Mouse (Mus musculus): ENCODE measurements at regions not wholly inside any gene's neighbourhood (a gene's known extent, or its start where the extent isn't known, plus 50 kb on each side); places are given as distances from the start of the nearest gene placed in this dataset.
A peak's percentile ranks its signal among the peaks of the same experiment; 100 is the strongest.

DNA sequence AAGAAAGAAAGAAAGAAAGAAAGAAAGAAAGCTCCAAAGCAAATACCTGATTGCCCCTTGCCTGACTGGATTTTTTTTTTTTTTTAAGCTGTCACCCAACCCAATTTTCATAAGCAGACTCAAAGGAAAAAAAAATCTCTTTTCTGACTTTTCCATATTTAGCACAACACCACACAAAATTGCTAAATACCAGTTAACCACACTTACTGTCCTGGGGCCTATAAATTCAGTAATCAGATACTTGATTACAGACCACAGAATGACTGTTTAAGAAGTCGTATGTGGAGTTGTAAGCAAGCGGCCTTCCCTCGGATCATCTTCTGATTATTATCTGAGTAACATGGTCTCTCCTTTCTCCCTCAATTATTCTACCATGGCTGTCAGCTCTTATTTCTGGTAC lies 263.3 kb upstream of the Gm15217 start:
- DNase-seq = no peak

DNA sequence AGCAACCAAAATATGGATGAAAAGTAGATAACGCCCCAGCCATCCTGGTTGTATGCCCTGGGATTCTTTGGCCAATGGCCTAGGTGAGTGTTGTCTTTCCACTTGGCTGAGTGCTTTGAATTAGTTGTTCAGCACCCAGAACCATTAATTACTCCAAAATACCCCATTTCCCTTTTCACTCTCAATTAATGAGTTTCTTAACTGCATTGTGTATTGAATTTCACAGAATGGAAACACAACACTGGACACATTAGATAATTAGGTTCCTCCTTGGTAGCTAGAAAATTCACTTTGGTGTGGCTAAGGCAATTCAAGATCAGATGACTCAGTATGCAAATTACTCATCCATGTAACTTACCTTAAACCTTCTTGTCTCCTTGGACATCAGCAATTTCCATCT lies 252.7 kb upstream of the Gm15217 start:
- no peak for DNase-seq

DNA sequence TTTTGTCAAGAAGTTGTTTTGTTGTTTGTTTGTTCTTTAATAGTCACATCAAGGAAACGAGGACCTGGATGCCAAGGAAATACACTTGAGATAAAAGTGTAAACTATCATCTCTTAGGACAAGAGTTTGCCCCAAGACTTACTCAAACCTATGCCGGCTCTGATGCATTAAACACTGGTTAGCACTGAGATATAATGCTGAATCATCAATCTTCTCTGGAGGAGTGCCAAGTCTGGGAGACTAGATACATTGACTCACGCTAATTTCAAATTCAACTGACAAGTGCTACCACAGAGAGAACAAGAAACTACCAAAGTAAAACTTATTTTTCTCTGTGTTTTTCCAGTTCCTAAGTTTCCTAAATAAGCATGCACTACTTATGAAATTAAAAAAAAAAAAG lies 249.5 kb upstream of the Gm15217 start:
- no peak for DNase-seq

GRCm38 (mm10) chr14:46144175-46144574 lies 235.0 kb upstream of the Gm15217 start:
- no peak for DNase-seq

GRCm38 (mm10) chr14:46144707-46145106 lies 234.5 kb upstream of the Gm15217 start:
- peak; percentile 51 for DNase-seq

- no peak for DNase-seq
Observed at GRCm38 (mm10) chr14:46145584-46145983, 233.6 kb upstream of the Gm15217 start.

GRCm38 (mm10) chr14:46149073-46149661 lies 230.0 kb upstream of the Gm15217 start:
- DNase-seq = no peak

GRCm38 (mm10) chr14:46158741-46159140 lies 220.5 kb upstream of the Gm15217 start:
- no peak for DNase-seq

DNA sequence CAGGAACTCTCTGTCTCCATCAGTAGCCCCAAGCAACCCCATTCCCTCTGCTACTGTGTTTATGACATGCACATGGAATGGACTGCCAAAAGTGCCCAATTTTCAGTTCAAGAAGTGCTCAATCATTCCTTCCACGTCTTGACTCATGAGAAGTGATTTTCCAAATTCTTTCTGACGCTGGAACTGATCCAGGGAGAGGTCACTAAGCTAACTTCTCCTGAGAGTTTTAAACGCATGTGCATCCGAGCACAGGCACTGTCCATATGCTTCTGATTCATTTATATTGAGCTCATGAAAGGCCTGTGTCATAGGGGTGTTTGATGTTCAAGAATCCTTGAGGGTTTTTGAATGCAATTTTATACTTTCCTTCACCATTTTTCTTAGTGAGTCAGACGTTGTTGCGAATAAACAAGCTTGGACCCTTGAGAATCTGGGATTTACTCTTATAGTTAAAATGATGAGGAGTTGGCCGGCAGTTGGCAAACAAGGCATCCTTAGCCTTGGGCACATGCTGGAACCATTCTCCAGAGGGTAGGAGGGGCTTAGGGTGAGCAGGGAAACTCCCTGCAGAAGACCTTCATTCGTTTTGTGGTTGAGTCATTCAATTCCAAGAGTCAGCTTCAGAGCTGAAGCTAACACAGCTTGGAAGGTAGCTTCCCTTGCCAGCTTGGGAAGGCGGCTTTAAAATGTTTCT lies 206.9 kb upstream of the Gm15217 start:
- DNase-seq = no peak

GRCm38 (mm10) chr14:46172875-46173324 lies 206.3 kb upstream of the Gm15217 start:
- peak; percentile 73 for DNase-seq

GRCm38 (mm10) chr14:46174386-46174785 lies 204.8 kb upstream of the Gm15217 start:
- no peak for DNase-seq

DNA sequence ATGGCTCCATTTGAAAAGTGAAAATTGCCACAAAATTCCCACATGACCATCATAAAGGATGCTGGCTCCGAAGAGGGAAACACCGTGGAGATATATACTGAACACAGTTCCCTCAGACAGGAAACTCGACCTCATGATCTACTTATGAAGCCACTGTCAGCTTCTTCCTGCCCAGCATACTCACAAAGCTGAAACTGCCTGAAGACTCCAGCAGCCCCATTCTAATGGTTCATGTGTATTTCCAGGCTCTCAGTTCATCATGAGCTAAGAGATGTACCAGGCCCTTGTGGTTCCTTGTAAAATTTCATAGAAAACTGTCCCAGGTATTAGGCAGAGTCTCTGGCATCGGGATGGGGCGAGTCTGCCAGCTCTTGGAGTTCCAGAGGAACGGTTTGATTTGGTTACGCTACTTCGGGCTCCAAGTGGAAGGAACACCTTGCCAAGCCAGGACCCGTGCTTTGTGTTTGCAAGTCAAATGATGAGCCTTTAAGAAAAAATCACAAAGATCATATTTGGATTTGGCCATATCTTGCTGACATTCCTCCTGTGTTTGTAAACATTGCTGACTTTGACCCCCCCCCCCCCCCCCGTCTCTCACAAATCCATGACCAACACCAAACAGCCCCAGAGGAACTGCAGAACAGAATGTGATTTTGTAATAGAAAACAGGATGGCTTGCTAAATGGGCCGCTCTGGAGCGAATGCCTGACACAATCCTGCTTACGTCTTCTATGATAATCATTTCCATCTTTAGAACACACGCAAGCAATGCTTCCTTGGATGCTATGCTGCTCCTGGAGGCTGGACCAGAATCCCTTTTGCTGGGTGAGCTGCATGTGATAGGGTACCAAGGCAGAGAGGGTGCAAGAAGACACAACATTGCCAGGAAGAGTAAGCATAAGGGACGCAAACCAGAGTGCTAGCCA lies 203.7 kb upstream of the Gm15217 start:
- DNase-seq = no peak

DNA sequence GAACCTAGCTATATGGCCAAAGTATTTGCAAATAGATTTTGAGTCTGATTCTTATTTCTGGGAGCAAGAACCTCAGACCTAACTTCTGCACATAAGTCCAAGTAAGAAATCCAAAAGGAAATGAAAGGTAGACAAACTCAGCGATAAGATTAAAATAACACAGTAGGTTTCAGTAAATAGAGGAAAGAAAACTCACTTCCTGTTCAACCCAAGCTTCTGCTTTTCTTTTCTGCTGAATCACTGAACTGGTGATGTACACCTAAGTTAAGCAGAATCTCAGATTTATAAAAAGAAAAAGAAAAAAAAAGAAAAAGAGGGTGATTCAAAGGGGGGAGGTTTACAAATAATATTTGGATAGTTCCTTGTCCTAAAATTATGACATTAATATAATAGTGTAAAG lies 200.2 kb upstream of the Gm15217 start:
- DNase-seq = no peak

GRCm38 (mm10) chr14:46191639-46192399 lies 187.4 kb upstream of the Gm15217 start:
- DNase-seq = no peak

DNA sequence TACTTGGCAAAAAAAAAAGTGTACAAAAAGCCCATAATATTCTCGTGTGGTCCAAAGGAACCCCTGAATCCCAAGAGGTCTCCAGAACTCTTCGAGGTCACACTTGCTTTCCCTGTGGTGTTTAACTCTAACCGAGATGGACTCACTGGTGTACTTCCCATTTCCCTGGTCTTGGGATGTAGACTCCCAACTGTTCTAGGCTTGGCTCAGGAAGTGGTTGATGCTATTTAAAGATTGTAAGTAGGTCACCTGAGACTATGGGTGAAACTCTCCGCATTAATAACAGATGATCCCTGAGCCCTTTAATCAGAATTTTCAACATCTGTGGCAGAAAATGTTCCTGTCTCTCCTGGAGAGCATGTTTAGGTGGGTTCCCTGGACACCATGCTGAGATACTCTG lies 185.6 kb upstream of the Gm15217 start:
- DNase-seq = no peak

DNA sequence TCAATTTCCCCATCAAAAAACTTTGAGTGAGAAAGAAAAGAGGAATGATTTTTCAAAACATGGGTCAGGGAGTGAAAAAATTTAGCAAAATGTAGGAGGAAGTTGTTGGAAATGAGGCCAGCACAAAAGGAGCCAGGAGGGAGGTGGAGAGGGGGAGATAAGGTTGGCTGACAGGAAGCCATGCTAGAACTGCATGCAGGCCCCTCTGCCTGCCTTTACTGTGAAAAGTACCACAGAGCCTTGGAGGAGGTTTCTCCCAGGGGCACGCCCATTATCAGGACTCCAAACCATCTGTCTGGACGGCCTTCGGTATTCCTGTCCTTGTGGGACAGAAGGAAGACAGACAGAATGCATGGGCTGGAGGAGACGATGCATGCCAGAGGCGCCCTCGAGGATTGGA lies 183.3 kb upstream of the Gm15217 start:
- no peak for DNase-seq

DNA sequence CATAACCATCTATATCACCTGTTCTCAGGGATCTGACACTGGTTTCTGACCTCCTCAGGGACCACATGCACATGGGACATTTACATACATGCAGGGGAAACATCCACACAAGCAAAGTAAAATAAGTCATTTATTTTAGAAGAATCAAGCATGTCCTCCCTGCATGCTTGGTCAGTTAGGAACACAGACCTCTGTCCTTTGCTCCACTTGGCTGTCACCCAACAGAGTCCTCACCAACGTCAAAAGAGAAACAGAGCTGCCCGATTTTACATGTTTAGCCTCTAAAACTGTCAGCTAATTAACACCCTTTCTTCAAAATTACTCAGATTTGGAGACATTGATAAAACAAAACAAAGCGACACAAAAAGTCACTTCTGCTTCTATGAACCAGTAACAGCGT lies 176.4 kb upstream of the Gm15217 start:
- DNase-seq = no peak

- no peak for DNase-seq
Observed at GRCm38 (mm10) chr14:46220483-46220882, 158.7 kb upstream of the Gm15217 start.

GRCm38 (mm10) chr14:46221897-46222669 lies 157.1 kb upstream of the Gm15217 start:
- no peak for DNase-seq

GRCm38 (mm10) chr14:46223008-46223407 lies 156.2 kb upstream of the Gm15217 start:
- no peak for DNase-seq

- no peak for DNase-seq
Observed at GRCm38 (mm10) chr14:46224421-46224950, 154.7 kb upstream of the Gm15217 start.
